Mouse (Mus musculus) CH12.LX (cell line): ENCODE measurements at regions not wholly inside any gene's neighbourhood (a gene's known extent, or its start where the extent isn't known, plus 50 kb on each side); places are given as distances from the start of the nearest gene placed in this dataset.

Experiments
- DNase-seq: peaks from one replicate; pipeline ENCODE4 v3.0.0-alpha.2; 2013; ENCODE audit errors: extremely low read depth
- H3K27ac ChIP-seq: 2 replicates; pipeline ENCODE4 v1.5.1; 2012; ENCODE audit warnings: low read depth, mild to moderate bottlenecking, control low read depth, moderate library complexity; ENCODE audit not compliant: insufficient read depth
- H3K27me3 ChIP-seq: replicated peaks from 2 replicates; pipeline ENCODE3; 2012; ENCODE audit warnings: inconsistent platforms
- H3K36me3 ChIP-seq, 2 experiments: replicated peaks in 1 of 2; 2 replicates each; pipeline versions ENCODE3 to v1.6.1; 2012; ENCODE audit warnings: inconsistent platforms in 1 of 2, low read length in 1 of 2, mild to moderate bottlenecking in 1 of 2, mixed read lengths in 1 of 2, moderate library complexity in 1 of 2; ENCODE audit not compliant: control insufficient read depth in 1 of 2, insufficient read depth in 1 of 2
- H3K4me1 ChIP-seq, 2 experiments: 2 replicates each; pipeline ENCODE4 v1.6.1; 2012; ENCODE audit warnings: inconsistent platforms in 1 of 2, moderate library complexity in 1 of 2; ENCODE audit not compliant: insufficient read depth in 2 of 2, control insufficient read depth in 1 of 2
- H3K4me2 ChIP-seq: 2 replicates; pipeline ENCODE4 v1.6.1; 2012; ENCODE audit warnings: low read depth, mild to moderate bottlenecking, control low read depth; ENCODE audit not compliant: poor library complexity, insufficient read depth, severe bottlenecking
- H3K4me3 ChIP-seq, 3 experiments: fragments of 150-350 bp in 1 of 3; sonication (generic) in 1 of 3; replicated peaks in 1 of 3; 2 replicates each; pipeline versions ENCODE3 to v1.5.1; 2011 to 2012; ENCODE audit warnings: low read depth in 2 of 3, low read length in 2 of 3, mild to moderate bottlenecking in 2 of 3, moderate library complexity in 2 of 3, control low read depth in 1 of 3, improper control_type of control experiment in 1 of 3, inconsistent platforms in 1 of 3, mixed read lengths in 1 of 3; ENCODE audit not compliant: poor library complexity in 1 of 3
- H3K79me2 ChIP-seq: replicated peaks from 2 replicates; pipeline ENCODE4 v1.6.1; 2012; ENCODE audit warnings: mild to moderate bottlenecking, moderate library complexity; ENCODE audit not compliant: control insufficient read depth, poor library complexity, insufficient read depth, severe bottlenecking; ENCODE audit errors: extremely low read depth
- H3K9ac ChIP-seq: 2 replicates; pipeline ENCODE4 v1.6.1; 2012; ENCODE audit warnings: low read depth, mild to moderate bottlenecking, control low read depth, moderate library complexity; ENCODE audit not compliant: insufficient read depth
- H3K9me3 ChIP-seq: replicated peaks from 2 replicates; pipeline ENCODE3; 2012; ENCODE audit warnings: low read length, inconsistent platforms, mixed read lengths
- BHLHE40 ChIP-seq: IDR thresholded peaks from 2 replicates; pipeline ENCODE4 v1.6.1; 2011; ENCODE audit warnings: mild to moderate bottlenecking, low read depth, low read length, improper control_type of control experiment
- CHD2 ChIP-seq: IDR thresholded peaks from 2 replicates; pipeline ENCODE4 v1.6.1; 2011; ENCODE audit warnings: low read length, improper control_type of control experiment
- E2F4 ChIP-seq: IDR thresholded peaks from 2 replicates; pipeline ENCODE4 v1.6.1; 2011; ENCODE audit warnings: low read depth, low read length, improper control_type of control experiment; ENCODE audit not compliant: insufficient replicate concordance
- ETS1 ChIP-seq: conservative IDR thresholded peaks from 2 replicates; pipeline ENCODE4 v1.6.1; 2012; ENCODE audit warnings: low read depth, mild to moderate bottlenecking, inconsistent platforms, low read length, improper control_type of control experiment, moderate library complexity
- GABPA ChIP-seq: IDR thresholded peaks from 2 replicates; pipeline ENCODE4 v1.6.1; 2012; ENCODE audit warnings: low read depth, low read length, improper control_type of control experiment, inconsistent platforms; ENCODE audit not compliant: insufficient replicate concordance
- HCFC1 ChIP-seq: IDR thresholded peaks from 2 replicates; pipeline ENCODE4 v1.6.1; 2012; ENCODE audit warnings: low read depth, mild to moderate bottlenecking, inconsistent platforms, low read length, improper control_type of control experiment
- IRF4 ChIP-seq: IDR thresholded peaks from 2 replicates; pipeline ENCODE4 v1.6.1; 2014; ENCODE audit warnings: low read depth, mild to moderate bottlenecking, inconsistent platforms, low read length, improper control_type of control experiment
- KAT2A ChIP-seq: IDR thresholded peaks from 2 replicates; pipeline ENCODE4 v1.6.1; 2012; ENCODE audit warnings: low read length, improper control_type of control experiment, inconsistent platforms; ENCODE audit not compliant: insufficient replicate concordance
- MAFK ChIP-seq: IDR thresholded peaks from 2 replicates; pipeline ENCODE4 v1.6.1; 2011; ENCODE audit warnings: low read length, improper control_type of control experiment; ENCODE audit not compliant: insufficient replicate concordance
- MAX ChIP-seq: IDR thresholded peaks from 2 replicates; pipeline ENCODE4 v1.6.1; 2011; ENCODE audit warnings: low read length, improper control_type of control experiment
- MAZ ChIP-seq: IDR thresholded peaks from 2 replicates; pipeline ENCODE4 v1.6.1; 2012; ENCODE audit warnings: low read depth, mild to moderate bottlenecking, inconsistent platforms, low read length, improper control_type of control experiment, moderate library complexity
- MEF2A ChIP-seq: IDR thresholded peaks from 2 replicates; pipeline ENCODE4 v1.6.1; 2014; ENCODE audit warnings: low read depth, mild to moderate bottlenecking, inconsistent platforms, low read length, improper control_type of control experiment, borderline replicate concordance
- MXI1 ChIP-seq: IDR thresholded peaks from 2 replicates; pipeline ENCODE4 v1.6.1; 2011; ENCODE audit warnings: mild to moderate bottlenecking, low read depth, low read length, improper control_type of control experiment
- NELFE ChIP-seq: IDR thresholded peaks from 2 replicates; pipeline ENCODE4 v1.6.1; 2011; ENCODE audit warnings: low read depth, low read length, improper control_type of control experiment
- PAX5 ChIP-seq: IDR thresholded peaks from 2 replicates; pipeline ENCODE4 v1.6.1; 2012; ENCODE audit warnings: low read length, inconsistent platforms, mixed read lengths
- POLR2A ChIP-seq: IDR thresholded peaks from 2 replicates; pipeline ENCODE4 v1.6.1; 2011; ENCODE audit warnings: low read depth, mild to moderate bottlenecking, improper control_type of control experiment, low read length
- POLR2AphosphoS2 ChIP-seq: IDR thresholded peaks from 2 replicates; pipeline ENCODE4 v1.6.1; 2011; ENCODE audit warnings: low read depth, low read length, improper control_type of control experiment
- RAD21 ChIP-seq: IDR thresholded peaks from 2 replicates; pipeline ENCODE4 v1.6.1; 2011; ENCODE audit warnings: low read depth, mild to moderate bottlenecking, low read length, improper control_type of control experiment, moderate library complexity
- RCOR1 ChIP-seq: conservative IDR thresholded peaks from 2 replicates; pipeline ENCODE4 v1.6.1; 2012; ENCODE audit warnings: low read depth, mild to moderate bottlenecking, inconsistent platforms, low read length, improper control_type of control experiment
- SIN3A ChIP-seq: IDR thresholded peaks from 2 replicates; pipeline ENCODE4 v1.6.1; 2012; ENCODE audit warnings: low read length, improper control_type of control experiment, inconsistent platforms
- TBP ChIP-seq: conservative IDR thresholded peaks from 2 replicates; pipeline ENCODE4 v1.6.1; 2011; ENCODE audit warnings: low read depth, low read length, improper control_type of control experiment
- USF1 ChIP-seq: IDR thresholded peaks from 2 replicates; pipeline ENCODE4 v1.6.1; 2014; ENCODE audit warnings: low read depth, mild to moderate bottlenecking, inconsistent platforms, low read length, improper control_type of control experiment
- ZNF384 ChIP-seq: IDR thresholded peaks from 2 replicates; pipeline ENCODE4 v1.6.1; 2012; ENCODE audit warnings: low read depth, low read length, improper control_type of control experiment, inconsistent platforms
- dilution Hi-C: fragments of 300-500 bp; cut with MboI; formaldehyde crosslinking; loops from 2 replicates; pipeline ENCODE4 v1.14.3; 2020; ENCODE audit warnings: low sequenced_read_pairs; ENCODE audit not compliant: extremely low pct_unique_long_range_greater_than_20kb, extremely low pct_ligation_motif_present
- in situ Hi-C: fragments of 300-500 bp; cut with MboI; formaldehyde crosslinking; loops from 3 replicates; pipeline ENCODE4 v1.14.3; 2019; ENCODE audit warnings: low sequenced_read_pairs, low pct_ligation_motif_present, low pct_unique_long_range_greater_than_20kb, mixed read lengths

- Histone ChIP-seq H3K4me2 (no peak overlapping the region), H3K4me1 (no peaks in the 10 kb centered on the region), H3K9me3 (peaks cover 2% of the 10 kb centered on the region), H3K79me2 (no peaks in the 10 kb centered on the region), H3K27me3 (no peaks in the 10 kb centered on the region), H3K9ac (no peak overlapping the region), H3K4me3 (no peak overlapping the region), H3K27ac (no peak overlapping the region), H3K36me3 (no peaks in the 10 kb centered on the region)
- in situ Hi-C loops (no loop called here), dilution Hi-C loops (no loop called here)
- no peak for DNase-seq
- TF ChIP-seq SIN3A (no peak), MXI1 (no peak), GABPA (no peak)
These were observed 174.9 kb upstream of the Tle4 start for GRCm38 (mm10) chr19:14772794-14773193.

- dilution Hi-C loops (no loop called here), in situ Hi-C loops (no loop called here)
- Histone ChIP-seq H3K4me3 (no peak overlapping the region), H3K4me1 (no peaks in the 10 kb centered on the region), H3K79me2 (no peaks in the 10 kb centered on the region), H3K9me3 (no peaks in the 10 kb centered on the region), H3K27me3 (no peaks in the 10 kb centered on the region), H3K9ac (no peak overlapping the region), H3K36me3 (no peaks in the 10 kb centered on the region), H3K4me2 (no peak overlapping the region), H3K27ac (no peak overlapping the region)
- no peak for DNase-seq
- TF ChIP-seq POLR2AphosphoS2 (no peak), POLR2A (no peak), ETS1 (no peak), MAFK (no peak), RAD21 (no peak), BHLHE40 (no peak), IRF4 (no peak)
These were observed 154.8 kb upstream of the Tle4 start for GRCm38 (mm10) chr19:14752646-14753045.

GRCm38 (mm10) chr19:14742361-14742760 lies 144.5 kb upstream of the Tle4 start:
- Histone ChIP-seq H3K4me1 (no peaks in the 10 kb centered on the region), H3K4me3 (no peak overlapping the region), H3K36me3 (no peaks in the 10 kb centered on the region), H3K9ac (no peak overlapping the region), H3K4me2 (no peak overlapping the region), H3K79me2 (no peaks in the 10 kb centered on the region), H3K27me3 (no peaks in the 10 kb centered on the region), H3K9me3 (no peaks in the 10 kb centered on the region), H3K27ac (no peak overlapping the region)
- in situ Hi-C loops, result no loop called here
- dilution Hi-C loops, result no loop called here
- no peak for DNase-seq
- TF ChIP-seq KAT2A (no peak), MAX (no peak), MXI1 (no peak), NELFE (no peak), POLR2A (no peak), E2F4 (no peak), RCOR1 (no peak), ZNF384 (no peak), CHD2 (no peak), GABPA (no peak), IRF4 (no peak), HCFC1 (no peak), TBP (no peak), USF1 (no peak), MEF2A (no peak), MAZ (no peak), PAX5 (no peak)
